Mouse (Mus musculus) liver, postnatal 0 days (tissue): Measurements from ENCODE around the gene Dnajc16. TPM values are rescaled to one million over a fixed set of nuclear protein-coding genes. Genes with fewer than 3 reads are reported as not detected.

Experiments
- ATAC-seq: fragments of 200-750 bp; cut with Nextera tagmentation; 2 replicates; pipeline ENCODE4 v1.8.0; 2017; ENCODE audit warnings: mild to moderate bottlenecking, moderate library complexity
- DNase-seq: peaks from one replicate; pipeline ENCODE4 v3.0.0-alpha.2; 2016
- H3K27ac ChIP-seq: fragments of 300-500 bp; sonication (generic); 2 replicates; pipeline ENCODE4 v1.5.1; 2014; ENCODE audit warnings: antibody characterized with exemption, moderate library complexity, mild to moderate bottlenecking, low read depth
- H3K27me3 ChIP-seq: fragments of 300-500 bp; sonication (generic); 2 replicates; pipeline ENCODE4 v1.6.1; 2014; ENCODE audit warnings: low read length, control low read depth, mixed read lengths; ENCODE audit not compliant: insufficient read depth
- H3K36me3 ChIP-seq: fragments of 300-500 bp; sonication (generic); replicated peaks from 2 replicates; pipeline ENCODE4 v1.6.1; 2014; ENCODE audit warnings: mild to moderate bottlenecking, control low read depth, low read length, moderate library complexity, mixed read lengths; ENCODE audit not compliant: insufficient read depth
- H3K4me1 ChIP-seq: fragments of 300-500 bp; sonication (generic); 2 replicates; pipeline ENCODE4 v1.6.1; 2014; ENCODE audit warnings: antibody characterized with exemption, mild to moderate bottlenecking, control low read depth; ENCODE audit not compliant: insufficient read depth
- H3K4me2 ChIP-seq: fragments of 300-500 bp; sonication (generic); 2 replicates; pipeline ENCODE4 v1.6.1; 2014; ENCODE audit warnings: low read depth, mild to moderate bottlenecking, low read length, moderate library complexity, mixed read lengths
- H3K4me3 ChIP-seq: fragments of 300-500 bp; sonication (generic); 2 replicates; pipeline ENCODE4 v1.5.1; 2014; ENCODE audit warnings: low read depth, low read length
- H3K9ac ChIP-seq: fragments of 300-500 bp; sonication (generic); replicated peaks from 2 replicates; pipeline ENCODE4 v1.6.1; 2014; ENCODE audit warnings: mild to moderate bottlenecking, moderate library complexity
- H3K9me3 ChIP-seq: fragments of 300-500 bp; sonication (generic); 2 replicates; pipeline ENCODE4 v1.6.1; 2016; ENCODE audit warnings: mild to moderate bottlenecking, control low read depth, low read length, mixed read lengths
- CTCF ChIP-seq: sonication (generic); IDR thresholded peaks from 2 replicates; pipeline ENCODE4 v1.5.1; 2016; ENCODE audit warnings: antibody characterized with exemption, low read depth
- EP300 ChIP-seq: IDR thresholded peaks from 2 replicates; pipeline ENCODE4 v1.6.1; 2016; ENCODE audit warnings: antibody characterized with exemption, low read depth, mild to moderate bottlenecking
- WGBS: fragments of 180-500 bp; shearing (Covaris S2); extraction: QIAGEN DNeasy Blood & Tissue Kit; methylation state at CpG from one replicate; pipeline ENCODE4 v1.1.7; 2014; ENCODE audit not compliant: insufficient replicate concordance; 5-methylcytosine and 5-hydroxymethylcytosine counted together
- polyA plus RNA-seq: library from polyadenylated mRNA; unstranded; fragments of >200 nt; fragmentation: Nextera tagmentation; extraction: Ambion mirVana; gene quantifications from 2 replicates; pipeline ENCODE4 v1.2.1, GENCODE M21; 2015

Gene Dnajc16
- polyA plus RNA-seq, 1 experiment from 2014 or later: 2.7 TPM

DNA sequence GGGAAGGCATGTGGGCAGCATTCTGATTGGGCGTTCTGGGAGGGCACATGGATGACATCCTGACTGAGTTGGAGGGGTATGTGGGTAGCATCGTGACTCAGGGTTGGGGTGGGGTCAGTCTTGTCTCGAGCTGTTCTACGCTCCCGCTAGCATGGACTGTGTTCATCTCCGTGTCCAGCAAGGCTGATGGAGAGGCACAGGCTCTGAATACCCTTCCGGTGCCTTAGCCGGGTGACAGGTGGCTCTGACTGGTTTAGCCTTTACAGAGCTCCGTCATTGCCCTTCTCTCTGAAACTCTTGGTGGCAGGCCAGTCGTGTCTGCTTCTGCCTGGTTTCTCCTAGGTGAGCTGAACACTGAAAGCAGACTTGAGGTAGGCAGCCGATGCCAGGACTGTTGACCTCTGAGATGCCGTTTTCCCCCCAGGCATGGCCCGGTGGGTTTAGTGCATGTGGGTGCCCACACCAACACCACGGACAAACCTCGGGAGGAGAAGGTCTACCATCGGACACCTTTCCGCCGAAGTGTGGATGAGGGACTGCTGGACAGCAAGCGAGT lies 35.3 kb downstream of the Dnajc16 start:
- Histone ChIP-seq H3K27ac (no peak overlapping the region), H3K36me3 (peaks cover 8% of the 10 kb centered on the region), H3K4me2 (no peak overlapping the region), H3K27me3 (no peaks in the 10 kb centered on the region), H3K4me3 (no peak overlapping the region), H3K9ac (no peak overlapping the region), H3K9me3 (no peaks in the 10 kb centered on the region), H3K4me1 (peaks cover 27% of the 10 kb centered on the region)
- WGBS: 92% methylated on average over 19 of the region's 19 CpGs
- ATAC-seq (no peak), DNase-seq (no peak)
- no peak for TF ChIP-seq EP300
- TF ChIP-seq CTCF: no peak

- Histone ChIP-seq H3K4me1 (peaks cover 19% of the 10 kb centered on the region), H3K9me3 (no peaks in the 10 kb centered on the region), H3K27me3 (no peaks in the 10 kb centered on the region), H3K36me3 (no peaks in the 10 kb centered on the region), H3K4me2 (peak overlapping the region; percentile 61), H3K4me3 (0 out of 2 replicates have a peak overlapping the region, but pooled peaks have one; percentile 4), H3K9ac (peak overlapping the region; percentile 31; the same call in 1 of the 2 replicates), H3K27ac (peak overlapping the region; percentile 96)
- WGBS: 18% methylated on average over 4 of the region's 4 CpGs
- TF ChIP-seq CTCF: peak; percentile 63
- peak; percentile 66 for TF ChIP-seq EP300
- ATAC-seq (peak; percentile 89), DNase-seq (peak; percentile 67)
Measured at GRCm38 (mm10) chr4:141752076-141752421, 38.7 kb downstream of the Dnajc16 start.

- 20% methylated on average over 4 of the region's 4 CpGs for WGBS
- peak overlapping the region; percentile 96 for H3K27ac ChIP-seq
- 0 out of 2 replicates have a peak overlapping the region, but pooled peaks have one; percentile 4 for H3K4me3 ChIP-seq
- H3K4me2 ChIP-seq: peak overlapping the region; percentile 61
- TF ChIP-seq CTCF (no peak), EP300 (peak; percentile 98)
- peak; percentile 88 for ATAC-seq
- DNase-seq: peak; percentile 43
- H3K9ac ChIP-seq: peak overlapping the region; percentile 31
- no peaks in the 10 kb centered on the region for H3K27me3 ChIP-seq
- H3K4me1 ChIP-seq: peaks cover 19% of the 10 kb centered on the region
- H3K9me3 ChIP-seq: no peaks in the 10 kb centered on the region
- H3K36me3 ChIP-seq: no peaks in the 10 kb centered on the region
Measured at GRCm38 (mm10) chr4:141751419-141752075, 39.2 kb downstream of the Dnajc16 start.

DNA sequence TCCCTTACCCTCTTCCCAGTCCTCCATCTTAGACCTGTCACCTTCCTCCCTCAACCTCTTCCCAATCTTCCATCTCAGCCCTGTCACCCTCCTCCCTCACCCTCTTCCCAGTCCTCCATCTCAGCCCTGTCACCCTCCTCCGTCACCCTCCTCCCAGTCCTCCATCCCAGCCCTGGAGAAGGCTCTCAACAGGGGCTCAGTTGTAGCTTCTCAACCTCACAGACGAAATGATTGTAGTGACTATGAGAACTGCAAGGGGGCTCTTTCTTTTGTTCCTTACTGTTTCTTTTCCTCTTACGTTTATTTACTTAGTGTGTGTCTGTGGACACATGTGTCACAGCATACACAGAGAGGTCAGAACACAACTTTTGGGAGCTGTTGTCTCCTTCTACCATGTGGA lies 39.9 kb downstream of the Dnajc16 start:
- no peak overlapping the region for H3K4me3 ChIP-seq
- no peaks in the 10 kb centered on the region for H3K36me3 ChIP-seq
- H3K4me2 ChIP-seq: peak overlapping the region; percentile 61; the same call in 1 of the 2 replicates
- peak overlapping the region; percentile 13; the same call in 1 of the 2 replicates for H3K9ac ChIP-seq
- WGBS: 75% methylated on average over 3 of the region's 3 CpGs
- peaks cover 19% of the 10 kb centered on the region for H3K4me1 ChIP-seq
- ATAC-seq (no peak), DNase-seq (no peak)
- no peaks in the 10 kb centered on the region for H3K27me3 ChIP-seq
- no peaks in the 10 kb centered on the region for H3K9me3 ChIP-seq
- TF ChIP-seq CTCF: no peak
- no peak for TF ChIP-seq EP300
- peak overlapping the region; percentile 96 for H3K27ac ChIP-seq

- peak overlapping the region; percentile 89 for H3K27ac ChIP-seq
- peak; percentile 55 for DNase-seq
- TF ChIP-seq EP300 (no peak), CTCF (no peak)
- H3K36me3 ChIP-seq: no peaks in the 10 kb centered on the region
- peak; percentile 26; the same call in 1 of the 2 replicates for ATAC-seq
- peak overlapping the region; percentile 55 for H3K4me2 ChIP-seq
- peak overlapping the region; percentile 10; the same call in 1 of the 2 replicates for H3K4me3 ChIP-seq
- H3K27me3 ChIP-seq: no peaks in the 10 kb centered on the region
- H3K4me1 ChIP-seq: peaks cover 19% of the 10 kb centered on the region
- no peaks in the 10 kb centered on the region for H3K9me3 ChIP-seq
- H3K9ac ChIP-seq: peak overlapping the region; percentile 34
- 44% methylated on average over 11 of the region's 11 CpGs for WGBS
Measured at GRCm38 (mm10) chr4:141749557-141749956, 41.2 kb downstream of the Dnajc16 start.

- Histone ChIP-seq H3K4me3 (peak within 1 kb of the TSS; percentile 47), H3K36me3 (no peaks in the 10 kb centered on the region), H3K9ac (peak within 1 kb of the TSS; percentile 70), H3K4me1 (peaks cover 12% of the 10 kb centered on the region; the same call in 1 of the 2 replicates), H3K4me2 (peak within 1 kb of the TSS; percentile 58), H3K27ac (peak within 1 kb of the TSS; percentile 90), H3K9me3 (no peaks in the 10 kb centered on the region), H3K27me3 (no peaks in the 10 kb centered on the region)
- 26% methylated on average over 25 of the region's 25 CpGs for WGBS
- DNase-seq (peak; percentile 52), ATAC-seq (no peak)
- TF ChIP-seq EP300 (no peak), CTCF (no peak)
Measured at GRCm38 (mm10) chr4:141746578-141747346, 44.0 kb downstream of the Dnajc16 start, which contains the start of gene Agmat. TSS of gene Agmat (plus strand) at chr4:141746672.
